Comparison of ENCODE assay signal across 8 mouse cellular contexts in the genomic region with DNA sequence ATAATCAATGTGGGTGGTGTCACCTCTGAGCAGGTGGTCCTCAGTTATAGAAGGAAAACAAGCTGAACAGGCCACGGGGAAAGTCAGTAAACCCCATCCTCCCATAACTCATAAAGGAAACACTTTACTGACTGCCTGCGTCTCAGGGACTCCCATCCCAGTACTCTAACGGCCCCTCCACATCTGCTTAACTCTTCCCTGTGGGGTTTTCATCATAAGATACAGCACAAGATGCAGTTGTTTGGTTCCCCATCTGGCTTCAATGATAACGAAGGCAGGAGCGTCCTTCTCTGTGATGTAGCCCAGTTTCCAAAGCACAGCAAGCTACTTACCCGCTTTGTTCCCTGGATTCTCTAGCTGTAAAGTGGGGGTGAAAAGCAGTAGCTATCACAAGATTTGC. TPM values are rescaled to one million over a fixed set of nuclear protein-coding genes. Genes with fewer than 3 reads are reported as not detected.
DNase-seq lines count a peak whose midpoint lies in the region; ATAC-seq and TF ChIP-seq lines count a peak whose summit lies in the region.

No protein-coding gene starts in this region.

- peak overlapping the region; percentile 59 for H3K4me3 ChIP-seq in heart, embryonic 13.5 days
- H3K4me3 ChIP-seq in embryonic facial prominence, embryonic 11.5 days (ENCODE audit: low read depth, low read length), result peak overlapping the region; percentile 29; the same call in 1 of the 2 replicates
- H3K4me3 ChIP-seq in intestine, embryonic 16.5 days (ENCODE audit: low read length), result peak overlapping the region; percentile 46; the same call in 1 of the 2 replicates
- peak overlapping the region; percentile 35 for H3K4me3 ChIP-seq in midbrain, postnatal 0 days (ENCODE audit: low read depth, low read length)

- peaks cover 8% of the 10 kb centered on the region; the same call in 1 of the 2 replicates for H3K36me3 ChIP-seq in heart, embryonic 13.5 days
- H3K36me3 ChIP-seq in embryonic facial prominence, embryonic 11.5 days (replicated peaks; ENCODE audit: control insufficient read depth, insufficient read depth, low read depth, low read length), result no peaks in the 10 kb centered on the region
- no peaks in the 10 kb centered on the region for H3K36me3 ChIP-seq in intestine, embryonic 16.5 days (ENCODE audit: control insufficient read depth, insufficient read depth, low read length)
- no peaks in the 10 kb centered on the region for H3K36me3 ChIP-seq in midbrain, postnatal 0 days (ENCODE audit: insufficient read depth, low read length)

- H3K27ac ChIP-seq in heart, embryonic 13.5 days (replicated peaks), result peak overlapping the region; percentile 80
- H3K27ac ChIP-seq in embryonic facial prominence, embryonic 11.5 days (replicated peaks; ENCODE audit: low read depth, low read length), result no peak overlapping the region
- H3K27ac ChIP-seq in intestine, embryonic 16.5 days (ENCODE audit: low read length), result peak overlapping the region; percentile 54; the same call in 1 of the 2 replicates
- H3K27ac ChIP-seq in midbrain, postnatal 0 days (ENCODE audit: low read depth, low read length), result peak overlapping the region; percentile 79; the same call in 1 of the 2 replicates

- peak overlapping the region; percentile 87 for H3K9ac ChIP-seq in heart, embryonic 13.5 days
- H3K9ac ChIP-seq in embryonic facial prominence, embryonic 11.5 days (replicated peaks; ENCODE audit: low read length), result peak overlapping the region; percentile 78
- H3K9ac ChIP-seq in intestine, embryonic 16.5 days (ENCODE audit: low read depth, low read length), result peak overlapping the region; percentile 66; the same call in 1 of the 2 replicates
- peak overlapping the region; percentile 73 for H3K9ac ChIP-seq in midbrain, postnatal 0 days (replicated peaks; ENCODE audit: low read length, poor library complexity, severe bottlenecking)

- peak overlapping the region; percentile 74 for H3K4me2 ChIP-seq in heart, embryonic 13.5 days
- H3K4me2 ChIP-seq in embryonic facial prominence, embryonic 11.5 days (ENCODE audit: low read depth, low read length), result peak overlapping the region; percentile 51
- peak overlapping the region; percentile 68 for H3K4me2 ChIP-seq in intestine, embryonic 16.5 days (ENCODE audit: low read depth, low read length)
- peak overlapping the region; percentile 71 for H3K4me2 ChIP-seq in midbrain, postnatal 0 days (ENCODE audit: low read depth, low read length, poor library complexity, severe bottlenecking)

- TF ChIP-seq CTCF in midbrain, postnatal 0 days (IDR thresholded peaks at IDR 0.05), result no peak

- no peaks in the 10 kb centered on the region; the same call in 1 of the 2 replicates for H3K27me3 ChIP-seq in heart, embryonic 13.5 days (replicated peaks)
- H3K27me3 ChIP-seq in embryonic facial prominence, embryonic 11.5 days (ENCODE audit: control insufficient read depth, insufficient read depth, low read length), result no peaks in the 10 kb centered on the region
- H3K27me3 ChIP-seq in intestine, embryonic 16.5 days (replicated peaks; ENCODE audit: control insufficient read depth, insufficient read depth, low read length), result no peaks in the 10 kb centered on the region
- no peaks in the 10 kb centered on the region for H3K27me3 ChIP-seq in midbrain, postnatal 0 days (ENCODE audit: insufficient read depth, low read length)

- DNase-seq in heart, adult 18-20 months, result no peak
- peak; percentile 9 for DNase-seq in embryonic facial prominence, embryonic 11.5 days (ENCODE audit: low spot score)
- no peak for DNase-seq in midbrain, postnatal 0 days (ENCODE audit: low spot score)
- DNase-seq in MN1 (ENCODE audit: low spot score), result no peak
- DNase-seq in frontal cortex, postnatal 10 days (ENCODE audit: low spot score in 2 of 2), result no peak
- DNase-seq in lung, postnatal 10 days, result no peak

- peaks cover 49% of the 10 kb centered on the region for H3K4me1 ChIP-seq in heart, embryonic 13.5 days
- H3K4me1 ChIP-seq in embryonic facial prominence, embryonic 11.5 days (ENCODE audit: control insufficient read depth, insufficient read depth, low read length), result no peaks in the 10 kb centered on the region
- H3K4me1 ChIP-seq in intestine, embryonic 16.5 days (ENCODE audit: control insufficient read depth, insufficient read depth, low read length), result peaks cover 7% of the 10 kb centered on the region; the same call in 1 of the 2 replicates
- H3K4me1 ChIP-seq in midbrain, postnatal 0 days (ENCODE audit: insufficient read depth, low read length), result peaks cover 11% of the 10 kb centered on the region; the same call in 1 of the 2 replicates

- ATAC-seq in heart, embryonic 13.5 days (ENCODE audit: extremely low read depth, insufficient number of reproducible peaks, low FRiP score, low TSS enrichment), result no peak
- ATAC-seq in embryonic facial prominence, embryonic 11.5 days (replicated peaks; ENCODE audit: insufficient number of reproducible peaks, low FRiP score, low TSS enrichment, low read depth), result no peak
- ATAC-seq in intestine, embryonic 16.5 days, result no peak
- ATAC-seq in midbrain, postnatal 0 days (ENCODE audit: low FRiP score), result no peak

- no peaks in the 10 kb centered on the region for H3K9me3 ChIP-seq in heart, embryonic 13.5 days
- H3K9me3 ChIP-seq in embryonic facial prominence, embryonic 11.5 days (replicated peaks; ENCODE audit: control insufficient read depth, low read length), result no peaks in the 10 kb centered on the region
- no peaks in the 10 kb centered on the region for H3K9me3 ChIP-seq in intestine, embryonic 16.5 days (ENCODE audit: control insufficient read depth, low read length)
- no peaks in the 10 kb centered on the region for H3K9me3 ChIP-seq in midbrain, postnatal 0 days (ENCODE audit: low read length)

- 61% methylated on average over 6 of the region's 6 CpGs for WGBS in heart, embryonic 13.5 days
- 60% methylated on average over 6 of the region's 6 CpGs for WGBS in embryonic facial prominence, embryonic 11.5 days
- WGBS in intestine, embryonic 16.5 days, result 55% methylated on average over 6 of the region's 6 CpGs
- 17% methylated on average over 6 of the region's 6 CpGs for WGBS in midbrain, postnatal 0 days

RNA-seq across cellular contexts. Expression of a gene that starts 0.8 kb away (rescaled TPM):
- 13.9 and 17.3 TPM in 2 replicates for polyA plus RNA-seq in heart, embryonic 13.5 days (2015; fragmentation: Nextera tagmentation; extraction: Ambion mirVana)
- total RNA-seq in heart, adult 18-20 months (2021), result 1 to 10 TPM; 2.8 to 5.0 TPM
- polyA plus RNA-seq in embryonic facial prominence, embryonic 11.5 days (2014; fragmentation: Nextera tagmentation; extraction: Ambion mirVana), result 14.5 and 15.0 TPM in 2 replicates
- polyA plus RNA-seq in intestine, embryonic 16.5 days (2015; fragmentation: Nextera tagmentation; extraction: Ambion mirVana), result 32.4 and 35.9 TPM in 2 replicates
- total RNA-seq in midbrain, postnatal 0 days (2014; rRNA removed), result 22.1 and 29.3 TPM in 2 replicates
- polyA plus RNA-seq in midbrain, postnatal 0 days (2015; fragmentation: Nextera tagmentation; extraction: Ambion mirVana), result 15.7 and 17.4 TPM in 2 replicates

RNA-seq across cellular contexts. Expression of a gene that starts 9.9 kb away (rescaled TPM):
- 5.7 and 6.8 TPM in 2 replicates for polyA plus RNA-seq in heart, embryonic 13.5 days (2015; fragmentation: Nextera tagmentation; extraction: Ambion mirVana)
- 1 to 10 TPM; 1.2 to 1.5 TPM for total RNA-seq in heart, adult 18-20 months (2021)
- 6.5 and 6.7 TPM in 2 replicates for polyA plus RNA-seq in embryonic facial prominence, embryonic 11.5 days (2014; fragmentation: Nextera tagmentation; extraction: Ambion mirVana)
- 5.0 and 5.3 TPM in 2 replicates for polyA plus RNA-seq in intestine, embryonic 16.5 days (2015; fragmentation: Nextera tagmentation; extraction: Ambion mirVana)
- total RNA-seq in midbrain, postnatal 0 days (2014; rRNA removed), result 7.2 and 7.6 TPM in 2 replicates
- 9.7 and 10.7 TPM in 2 replicates for polyA plus RNA-seq in midbrain, postnatal 0 days (2015; fragmentation: Nextera tagmentation; extraction: Ambion mirVana)
